Mouse (Mus musculus): ENCODE measurements around the gene Cdc37l1.
A peak's percentile ranks its signal among the peaks of the same experiment; 100 is the strongest.

DNA sequence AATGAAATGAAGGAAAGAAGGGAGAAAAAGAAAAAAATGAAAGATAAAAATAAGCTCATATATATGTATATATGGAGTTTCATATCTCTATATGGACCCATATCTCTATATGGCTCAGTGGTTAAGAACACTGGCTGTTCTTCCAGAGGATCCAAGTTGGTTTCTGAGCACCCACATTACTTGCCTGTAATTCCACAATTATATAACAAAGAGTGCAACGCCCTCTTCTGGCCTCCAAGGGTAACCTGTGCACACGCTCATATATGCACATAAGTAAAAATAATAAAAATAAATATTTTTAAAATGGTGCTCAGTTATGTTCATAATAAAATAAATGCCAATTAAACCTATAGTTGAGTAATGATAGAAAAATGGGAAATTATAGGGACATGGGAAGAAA, 69.5 kb downstream of the Cdc37l1 start:
- TF ChIP-seq CTCF (IDR thresholded peaks at IDR 0.05) (peak; percentile 49), POLR2A (IDR thresholded peaks at IDR 0.05; ENCODE audit: insufficient read depth, low read depth, low read length) (no peak), EP300 (IDR thresholded peaks at IDR 0.05; ENCODE audit: insufficient read depth, low read depth, low read length) (no peak)
